Mouse (Mus musculus): ENCODE measurements around the gene Gm10799. TPM values are rescaled to one million over a fixed set of nuclear protein-coding genes. Genes with fewer than 3 reads are reported as not detected.
A peak's percentile ranks its signal among the peaks of the same experiment; 100 is the strongest.
"Not testable (repeated sequence)": the region's sequence is repeated elsewhere in the genome, so short reads cannot be mapped to it uniquely, and the experiment has no call there.

Gene Gm10799
- total and polyA plus RNA-seq, 2 experiments: not detected

DNA sequence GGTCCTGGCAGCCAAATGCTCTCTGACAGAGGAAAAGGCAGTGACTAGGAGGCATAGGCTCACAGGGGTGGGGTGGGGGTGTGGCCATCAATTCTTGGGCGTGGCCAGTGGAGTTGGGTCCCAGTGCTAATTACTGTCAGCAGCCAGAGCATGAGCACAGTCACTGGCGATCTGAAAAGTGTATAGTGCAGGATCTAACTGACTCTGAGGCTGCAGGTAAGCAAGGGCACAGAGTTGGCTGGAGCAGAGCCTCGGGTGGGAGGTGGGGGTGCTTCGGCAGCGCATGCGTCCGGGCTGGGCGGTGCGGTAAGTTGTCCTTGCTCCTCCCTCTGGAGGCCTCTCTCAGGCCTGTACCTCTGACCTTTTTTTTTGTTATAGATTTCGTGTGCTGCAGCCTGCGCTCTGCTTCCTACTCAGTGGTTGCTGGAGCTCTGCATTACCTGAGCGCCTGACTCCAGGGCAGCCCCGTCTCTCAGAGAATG is 1.4 kb upstream of the Gm10799 start, which contains the start of gene Cd59b:
TSS of gene Cd59b (plus strand) at position 146 of the 482 bp plus-strand sequence.
- Histone ChIP-seq H3K27ac (replicated peaks; ENCODE audit: insufficient read depth, low read depth, low read length) (peak within 1 kb of the TSS; percentile 80), H3K4me1 (ENCODE audit: control insufficient read depth, insufficient read depth, low read length) (no peaks in the 10 kb centered on the region; the same call in 1 of the 2 replicates), H3K36me3 (ENCODE audit: control insufficient read depth, insufficient read depth, low read length) (no peaks in the 10 kb centered on the region), H3K9ac (ENCODE audit: low read depth, low read length) (peak within 1 kb of the TSS; percentile 62), H3K4me3 (ENCODE audit: insufficient read depth, low read depth, low read length) (peak within 1 kb of the TSS; percentile 59), H3K27me3 (ENCODE audit: control insufficient read depth, insufficient read depth, low read length) (no peaks in the 10 kb centered on the region), H3K79me2 (ENCODE audit: control insufficient read depth, insufficient read depth, low read length) (no peaks in the 10 kb centered on the region)
- 15% methylated on average over 13 of the region's 13 CpGs for WGBS
- no peak for TF ChIP-seq CTCF (IDR thresholded peaks at IDR 0.05; ENCODE audit: low read depth, low read length)
- no peak for TF ChIP-seq POLR2A (IDR thresholded peaks at IDR 0.05; ENCODE audit: extremely low read depth, insufficient read depth, low read length)
- DNase-seq (ENCODE audit: extremely low read depth, low read depth, low spot score): peak; percentile 75

DNA sequence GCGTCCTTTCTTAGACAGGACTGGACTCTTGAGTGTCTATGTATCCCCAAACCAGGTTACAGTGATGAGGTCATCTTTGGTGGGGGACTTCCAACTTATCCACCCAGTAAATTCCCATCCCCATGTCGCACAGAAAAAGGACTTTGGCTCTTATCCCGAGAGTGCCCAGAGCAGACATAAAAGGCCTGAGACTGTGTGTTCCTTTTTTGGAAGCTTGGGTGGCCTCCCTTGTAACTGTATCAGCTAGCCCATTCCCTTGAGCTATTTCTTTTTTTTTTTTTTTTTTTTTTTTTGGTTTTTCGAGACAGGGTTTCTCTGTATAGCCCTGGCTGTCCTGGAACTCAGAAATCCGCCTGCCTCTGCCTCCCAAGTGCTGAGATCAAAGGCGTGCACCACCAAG is 2.8 kb downstream of the Gm10799 start, which contains the start of gene Gm10912:
TSS of gene Gm10912 (plus strand) at position 301 of the 400 bp plus-strand sequence.
- H3K4me1 ChIP-seq (ENCODE audit: control insufficient read depth, insufficient read depth, low read length); DNase-seq (ENCODE audit: extremely low read depth, low read depth, low spot score); H3K27me3 ChIP-seq (ENCODE audit: control insufficient read depth, insufficient read depth, low read length); H3K79me2 ChIP-seq (ENCODE audit: control insufficient read depth, insufficient read depth, low read length); H3K4me3 ChIP-seq (ENCODE audit: insufficient read depth, low read depth, low read length); H3K27ac ChIP-seq (replicated peaks; ENCODE audit: insufficient read depth, low read depth, low read length); H3K9ac ChIP-seq (ENCODE audit: low read depth, low read length): not testable (repeated sequence)
- 76% methylated on average over 6 of the region's 6 CpGs for WGBS
- peaks cover 10% of the 10 kb centered on the region for H3K36me3 ChIP-seq (ENCODE audit: control insufficient read depth, insufficient read depth, low read length)

DNA sequence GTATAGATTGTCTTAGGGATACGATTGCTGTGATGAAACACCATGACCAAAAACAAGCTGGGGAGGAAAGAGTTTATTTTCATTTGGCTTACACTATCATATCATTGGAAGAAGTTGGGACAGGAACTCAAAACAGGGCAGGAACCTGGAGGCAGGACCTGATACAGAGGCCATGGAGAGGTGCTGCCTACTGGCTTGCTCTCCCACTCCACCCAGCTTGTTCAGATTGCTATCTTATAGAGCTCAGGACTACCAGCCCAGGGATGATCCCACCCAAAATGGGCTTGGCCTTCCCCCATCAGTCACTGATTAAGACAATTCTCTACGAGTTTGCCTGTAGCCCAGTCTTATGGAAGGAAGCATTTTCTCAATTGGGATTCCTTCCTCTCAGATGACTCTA is 4.2 kb downstream of the Gm10799 start:
- H3K4me3 ChIP-seq (ENCODE audit: insufficient read depth, low read depth, low read length): no peak overlapping the region
- no peak for TF ChIP-seq POLR2A (IDR thresholded peaks at IDR 0.05; ENCODE audit: extremely low read depth, insufficient read depth, low read length)
- H3K27ac ChIP-seq (replicated peaks; ENCODE audit: insufficient read depth, low read depth, low read length): no peak overlapping the region
- H3K27me3 ChIP-seq (ENCODE audit: control insufficient read depth, insufficient read depth, low read length): no peaks in the 10 kb centered on the region
- no peaks in the 10 kb centered on the region; the same call in 1 of the 2 replicates for H3K4me1 ChIP-seq (ENCODE audit: control insufficient read depth, insufficient read depth, low read length)
- no peak for DNase-seq (ENCODE audit: extremely low read depth, low read depth, low spot score)
- WGBS: 87% methylated on average over 2 of the region's 2 CpGs
- peaks cover 18% of the 10 kb centered on the region for H3K36me3 ChIP-seq (ENCODE audit: control insufficient read depth, insufficient read depth, low read length)
- H3K9ac ChIP-seq (ENCODE audit: low read depth, low read length): no peak overlapping the region
- no peaks in the 10 kb centered on the region for H3K79me2 ChIP-seq (ENCODE audit: control insufficient read depth, insufficient read depth, low read length)

DNA sequence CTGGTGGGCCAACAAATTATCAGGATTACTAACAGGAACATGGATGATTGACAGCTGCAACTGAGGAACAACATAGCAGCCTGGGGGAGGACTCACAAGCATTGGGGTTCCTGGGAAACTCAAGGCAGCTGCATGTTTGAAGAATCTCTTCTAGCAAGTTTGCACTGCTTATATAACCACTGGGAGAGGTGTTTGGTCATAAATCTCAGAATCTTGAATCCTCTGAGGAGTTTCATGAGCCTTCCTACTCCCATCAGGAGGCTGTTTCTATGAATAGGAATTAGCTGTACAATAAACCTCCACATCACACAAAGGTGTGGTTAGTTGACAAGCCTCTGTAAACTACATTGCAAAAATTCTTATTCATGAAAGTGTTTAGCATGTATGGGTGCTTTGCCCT is 5.7 kb downstream of the Gm10799 start:
- no peak for DNase-seq (ENCODE audit: extremely low read depth, low read depth, low spot score)
- Histone ChIP-seq H3K36me3 (ENCODE audit: control insufficient read depth, insufficient read depth, low read length) (peaks cover 27% of the 10 kb centered on the region), H3K79me2 (ENCODE audit: control insufficient read depth, insufficient read depth, low read length) (no peaks in the 10 kb centered on the region), H3K9ac (ENCODE audit: low read depth, low read length) (no peak overlapping the region), H3K27me3 (ENCODE audit: control insufficient read depth, insufficient read depth, low read length) (no peaks in the 10 kb centered on the region), H3K4me3 (ENCODE audit: insufficient read depth, low read depth, low read length) (no peak overlapping the region), H3K27ac (replicated peaks; ENCODE audit: insufficient read depth, low read depth, low read length) (no peak overlapping the region), H3K4me1 (ENCODE audit: control insufficient read depth, insufficient read depth, low read length) (no peaks in the 10 kb centered on the region)
- TF ChIP-seq CTCF (IDR thresholded peaks at IDR 0.05; ENCODE audit: low read depth, low read length): no peak
- no peak for TF ChIP-seq POLR2A (IDR thresholded peaks at IDR 0.05; ENCODE audit: extremely low read depth, insufficient read depth, low read length)

DNA sequence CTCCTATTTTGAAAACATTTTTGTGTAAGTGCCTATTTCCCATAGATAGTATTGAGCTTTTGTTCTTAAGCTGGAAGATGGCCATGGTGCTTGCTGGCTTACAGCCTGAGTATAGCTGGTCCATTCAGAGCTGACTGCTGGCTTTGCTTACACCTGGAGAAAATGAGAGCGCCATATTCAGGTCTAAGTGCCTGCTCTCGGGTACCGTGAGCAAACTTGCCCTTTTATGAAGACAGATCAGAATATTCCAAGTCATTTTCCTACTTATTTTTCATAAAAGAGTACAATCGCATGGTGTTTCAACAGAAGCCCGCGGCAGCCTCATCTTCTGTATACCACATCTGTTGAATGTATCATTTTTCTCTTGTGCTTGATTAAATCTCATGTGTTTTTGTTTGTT is 7.4 kb downstream of the Gm10799 start:
- no peaks in the 10 kb centered on the region for H3K79me2 ChIP-seq (ENCODE audit: control insufficient read depth, insufficient read depth, low read length)
- 98% methylated on average over 6 of the region's 6 CpGs for WGBS
- TF ChIP-seq POLR2A (IDR thresholded peaks at IDR 0.05; ENCODE audit: extremely low read depth, insufficient read depth, low read length) (no peak), CTCF (IDR thresholded peaks at IDR 0.05; ENCODE audit: low read depth, low read length) (no peak)
- no peaks in the 10 kb centered on the region for H3K4me1 ChIP-seq (ENCODE audit: control insufficient read depth, insufficient read depth, low read length)
- no peak overlapping the region for H3K4me3 ChIP-seq (ENCODE audit: insufficient read depth, low read depth, low read length)
- DNase-seq (ENCODE audit: extremely low read depth, low read depth, low spot score): no peak
- H3K36me3 ChIP-seq (ENCODE audit: control insufficient read depth, insufficient read depth, low read length): peaks cover 31% of the 10 kb centered on the region
- no peak overlapping the region for H3K9ac ChIP-seq (ENCODE audit: low read depth, low read length)
- no peak overlapping the region for H3K27ac ChIP-seq (replicated peaks; ENCODE audit: insufficient read depth, low read depth, low read length)
- no peaks in the 10 kb centered on the region for H3K27me3 ChIP-seq (ENCODE audit: control insufficient read depth, insufficient read depth, low read length)

DNA sequence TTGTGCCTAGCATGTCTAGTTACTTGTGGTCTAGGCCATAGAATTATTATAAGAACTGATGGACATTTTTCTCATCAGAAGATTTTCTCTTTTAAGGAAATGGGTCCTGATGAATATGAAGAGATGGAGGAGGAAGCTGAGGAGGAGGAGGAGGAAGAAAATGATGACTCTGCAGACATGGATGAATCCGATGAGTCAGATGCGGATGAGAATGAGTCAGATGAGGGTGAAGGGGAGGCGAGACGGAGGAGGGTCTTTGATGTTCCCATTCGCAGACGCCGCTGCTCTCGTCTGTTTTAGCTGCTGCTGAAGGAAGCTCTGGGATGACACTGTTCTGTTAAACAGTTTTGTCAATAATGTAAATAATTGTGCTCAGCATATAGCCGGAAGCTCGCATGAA is 8.6 kb downstream of the Gm10799 start:
- WGBS: 84% methylated on average over 10 of the region's 10 CpGs
- Histone ChIP-seq H3K36me3 (ENCODE audit: control insufficient read depth, insufficient read depth, low read length) (peaks cover 39% of the 10 kb centered on the region), H3K4me1 (ENCODE audit: control insufficient read depth, insufficient read depth, low read length) (no peaks in the 10 kb centered on the region)

More for the DNA sequence above, 8.6 kb downstream of the Gm10799 start:
- Histone ChIP-seq H3K79me2 (ENCODE audit: control insufficient read depth, insufficient read depth, low read length) (no peaks in the 10 kb centered on the region), H3K9ac (ENCODE audit: low read depth, low read length) (no peak overlapping the region), H3K27me3 (ENCODE audit: control insufficient read depth, insufficient read depth, low read length) (no peaks in the 10 kb centered on the region), H3K4me3 (ENCODE audit: insufficient read depth, low read depth, low read length) (no peak overlapping the region), H3K27ac (replicated peaks; ENCODE audit: insufficient read depth, low read depth, low read length) (no peak overlapping the region)
- no peak for DNase-seq (ENCODE audit: extremely low read depth, low read depth, low spot score)
- TF ChIP-seq CTCF (IDR thresholded peaks at IDR 0.05; ENCODE audit: low read depth, low read length): no peak
- no peak for TF ChIP-seq POLR2A (IDR thresholded peaks at IDR 0.05; ENCODE audit: extremely low read depth, insufficient read depth, low read length)
